Mouse (Mus musculus) CH12.LX (cell line): ENCODE data around the gene Nell1. TPM values are rescaled to one million over a fixed set of nuclear protein-coding genes. Genes with fewer than 3 reads are reported as not detected.

ENCODE experiments used
- DNase-seq: peaks from one replicate; pipeline ENCODE4 v3.0.0-alpha.2; 2013; ENCODE audit errors: extremely low read depth
- H3K27ac ChIP-seq: 2 replicates; pipeline ENCODE4 v1.5.1; 2012; ENCODE audit warnings: low read depth, mild to moderate bottlenecking, control low read depth, moderate library complexity; ENCODE audit not compliant: insufficient read depth
- H3K27me3 ChIP-seq: replicated peaks from 2 replicates; pipeline ENCODE3; 2012; ENCODE audit warnings: inconsistent platforms
- H3K36me3 ChIP-seq, 2 experiments: replicated peaks in 1 of 2; 2 replicates each; pipeline versions ENCODE3 to v1.6.1; 2012; ENCODE audit warnings: inconsistent platforms in 1 of 2, low read length in 1 of 2, mild to moderate bottlenecking in 1 of 2, mixed read lengths in 1 of 2, moderate library complexity in 1 of 2; ENCODE audit not compliant: control insufficient read depth in 1 of 2, insufficient read depth in 1 of 2
- H3K4me1 ChIP-seq, 2 experiments: 2 replicates each; pipeline ENCODE4 v1.6.1; 2012; ENCODE audit warnings: inconsistent platforms in 1 of 2, moderate library complexity in 1 of 2; ENCODE audit not compliant: insufficient read depth in 2 of 2, control insufficient read depth in 1 of 2
- H3K4me2 ChIP-seq: 2 replicates; pipeline ENCODE4 v1.6.1; 2012; ENCODE audit warnings: low read depth, mild to moderate bottlenecking, control low read depth; ENCODE audit not compliant: poor library complexity, insufficient read depth, severe bottlenecking
- H3K4me3 ChIP-seq, 3 experiments: fragments of 150-350 bp in 1 of 3; sonication (generic) in 1 of 3; replicated peaks in 1 of 3; 2 replicates each; pipeline versions ENCODE3 to v1.5.1; 2011 to 2012; ENCODE audit warnings: low read depth in 2 of 3, low read length in 2 of 3, mild to moderate bottlenecking in 2 of 3, moderate library complexity in 2 of 3, control low read depth in 1 of 3, improper control_type of control experiment in 1 of 3, inconsistent platforms in 1 of 3, mixed read lengths in 1 of 3; ENCODE audit not compliant: poor library complexity in 1 of 3
- H3K79me2 ChIP-seq: replicated peaks from 2 replicates; pipeline ENCODE4 v1.6.1; 2012; ENCODE audit warnings: mild to moderate bottlenecking, moderate library complexity; ENCODE audit not compliant: control insufficient read depth, poor library complexity, insufficient read depth, severe bottlenecking; ENCODE audit errors: extremely low read depth
- H3K9ac ChIP-seq: 2 replicates; pipeline ENCODE4 v1.6.1; 2012; ENCODE audit warnings: low read depth, mild to moderate bottlenecking, control low read depth, moderate library complexity; ENCODE audit not compliant: insufficient read depth
- H3K9me3 ChIP-seq: replicated peaks from 2 replicates; pipeline ENCODE3; 2012; ENCODE audit warnings: low read length, inconsistent platforms, mixed read lengths
- BHLHE40 ChIP-seq: IDR thresholded peaks from 2 replicates; pipeline ENCODE4 v1.6.1; 2011; ENCODE audit warnings: mild to moderate bottlenecking, low read depth, low read length, improper control_type of control experiment
- CHD1 ChIP-seq: IDR thresholded peaks from 2 replicates; pipeline ENCODE4 v1.6.1; 2012; ENCODE audit warnings: low read depth, low read length, improper control_type of control experiment, inconsistent platforms
- CHD2 ChIP-seq: IDR thresholded peaks from 2 replicates; pipeline ENCODE4 v1.6.1; 2011; ENCODE audit warnings: low read length, improper control_type of control experiment
- CTCF ChIP-seq, 2 experiments: IDR thresholded peaks in 1 of 2; conservative IDR thresholded peaks in 1 of 2; 2 replicates each; pipeline ENCODE4 v1.5.1; 2011 to 2012; ENCODE audit warnings: low read depth in 2 of 2, low read length in 2 of 2, improper control_type of control experiment in 1 of 2, inconsistent platforms in 1 of 2, mild to moderate bottlenecking in 1 of 2, moderate library complexity in 1 of 2
- E2F4 ChIP-seq: IDR thresholded peaks from 2 replicates; pipeline ENCODE4 v1.6.1; 2011; ENCODE audit warnings: low read depth, low read length, improper control_type of control experiment; ENCODE audit not compliant: insufficient replicate concordance
- ELF1 ChIP-seq: IDR thresholded peaks from 2 replicates; pipeline ENCODE4 v1.6.1; 2014; ENCODE audit warnings: low read depth, mild to moderate bottlenecking, inconsistent platforms, low read length, improper control_type of control experiment
- EP300 ChIP-seq: IDR thresholded peaks from 2 replicates; pipeline ENCODE4 v1.6.1; 2011; ENCODE audit warnings: low read length, improper control_type of control experiment
- ETS1 ChIP-seq: conservative IDR thresholded peaks from 2 replicates; pipeline ENCODE4 v1.6.1; 2012; ENCODE audit warnings: low read depth, mild to moderate bottlenecking, inconsistent platforms, low read length, improper control_type of control experiment, moderate library complexity
- HCFC1 ChIP-seq: IDR thresholded peaks from 2 replicates; pipeline ENCODE4 v1.6.1; 2012; ENCODE audit warnings: low read depth, mild to moderate bottlenecking, inconsistent platforms, low read length, improper control_type of control experiment
- JUN ChIP-seq: IDR thresholded peaks from 2 replicates; pipeline ENCODE4 v1.6.1; 2011; ENCODE audit warnings: low read depth, mild to moderate bottlenecking, low read length, improper control_type of control experiment, moderate library complexity; ENCODE audit not compliant: insufficient read depth
- KAT2A ChIP-seq: IDR thresholded peaks from 2 replicates; pipeline ENCODE4 v1.6.1; 2012; ENCODE audit warnings: low read length, improper control_type of control experiment, inconsistent platforms; ENCODE audit not compliant: insufficient replicate concordance
- MAFK ChIP-seq: IDR thresholded peaks from 2 replicates; pipeline ENCODE4 v1.6.1; 2011; ENCODE audit warnings: low read length, improper control_type of control experiment; ENCODE audit not compliant: insufficient replicate concordance
- MEF2A ChIP-seq: IDR thresholded peaks from 2 replicates; pipeline ENCODE4 v1.6.1; 2014; ENCODE audit warnings: low read depth, mild to moderate bottlenecking, inconsistent platforms, low read length, improper control_type of control experiment, borderline replicate concordance
- MXI1 ChIP-seq: IDR thresholded peaks from 2 replicates; pipeline ENCODE4 v1.6.1; 2011; ENCODE audit warnings: mild to moderate bottlenecking, low read depth, low read length, improper control_type of control experiment
- MYC ChIP-seq: IDR thresholded peaks from 2 replicates; pipeline ENCODE4 v1.6.1; 2011; ENCODE audit warnings: low read depth, mild to moderate bottlenecking, improper control_type of control experiment, low read length
- NRF1 ChIP-seq: IDR thresholded peaks from 2 replicates; pipeline ENCODE4 v1.6.1; 2014; ENCODE audit warnings: low read depth, mild to moderate bottlenecking, inconsistent platforms, low read length, improper control_type of control experiment, moderate library complexity
- POLR2A ChIP-seq: IDR thresholded peaks from 2 replicates; pipeline ENCODE4 v1.6.1; 2011; ENCODE audit warnings: low read depth, mild to moderate bottlenecking, improper control_type of control experiment, low read length
- POLR2AphosphoS2 ChIP-seq: IDR thresholded peaks from 2 replicates; pipeline ENCODE4 v1.6.1; 2011; ENCODE audit warnings: low read depth, low read length, improper control_type of control experiment
- RAD21 ChIP-seq: IDR thresholded peaks from 2 replicates; pipeline ENCODE4 v1.6.1; 2011; ENCODE audit warnings: low read depth, mild to moderate bottlenecking, low read length, improper control_type of control experiment, moderate library complexity
- SIN3A ChIP-seq: IDR thresholded peaks from 2 replicates; pipeline ENCODE4 v1.6.1; 2012; ENCODE audit warnings: low read length, improper control_type of control experiment, inconsistent platforms
- UBTF ChIP-seq: IDR thresholded peaks from 2 replicates; pipeline ENCODE4 v1.6.1; 2012; ENCODE audit warnings: low read depth, mild to moderate bottlenecking, inconsistent platforms, low read length, improper control_type of control experiment, moderate library complexity
- USF1 ChIP-seq: IDR thresholded peaks from 2 replicates; pipeline ENCODE4 v1.6.1; 2014; ENCODE audit warnings: low read depth, mild to moderate bottlenecking, inconsistent platforms, low read length, improper control_type of control experiment
- USF2 ChIP-seq: conservative IDR thresholded peaks from 2 replicates; pipeline ENCODE4 v1.6.1; 2011; ENCODE audit warnings: low read depth, low read length, improper control_type of control experiment
- ZMIZ1 ChIP-seq: IDR thresholded peaks from 2 replicates; pipeline ENCODE4 v1.6.1; 2012; ENCODE audit warnings: low read depth, mild to moderate bottlenecking, inconsistent platforms, low read length, improper control_type of control experiment
- ZNF384 ChIP-seq: IDR thresholded peaks from 2 replicates; pipeline ENCODE4 v1.6.1; 2012; ENCODE audit warnings: low read depth, low read length, improper control_type of control experiment, inconsistent platforms
- dilution Hi-C: fragments of 300-500 bp; cut with MboI; formaldehyde crosslinking; loops from 2 replicates; pipeline ENCODE4 v1.14.3; 2020; ENCODE audit warnings: low sequenced_read_pairs; ENCODE audit not compliant: extremely low pct_unique_long_range_greater_than_20kb, extremely low pct_ligation_motif_present
- in situ Hi-C: fragments of 300-500 bp; cut with MboI; formaldehyde crosslinking; loops from 3 replicates; pipeline ENCODE4 v1.14.3; 2019; ENCODE audit warnings: low sequenced_read_pairs, low pct_ligation_motif_present, low pct_unique_long_range_greater_than_20kb, mixed read lengths
- polyA plus RNA-seq: library from polyadenylated mRNA; unstranded; fragments of >175 nt; gene quantifications from 2 replicates; pipeline ENCODE4 v1.2.1, GENCODE M21; 2012; ENCODE audit warnings: low read depth; ENCODE audit not compliant: insufficient read length
- total RNA-seq, 2 experiments: library from RNA; depleted of rRNA; stranded (reverse); fragments of 300-350 nt in 1 of 2; fragments of >200 nt in 1 of 2; gene quantifications; 2 replicates each; pipeline ENCODE4 v1.2.3; 2012 to 2014

Gene Nell1
- total and polyA plus RNA-seq, 3 experiments, result not detected

- no peak overlapping the region for H3K9ac ChIP-seq
- dilution Hi-C loops (no loop called here), in situ Hi-C loops (no loop called here)
- no peaks in the 10 kb centered on the region for H3K4me1 ChIP-seq
- TF ChIP-seq POLR2AphosphoS2 (no peak), CHD2 (no peak), CTCF (conservative IDR thresholded peaks at IDR 0.05 in 1 of 2, IDR thresholded peaks at IDR 0.05 in 1 of 2; ENCODE audit: low read depth in 2 of 2, low read length in 2 of 2) (no peak), E2F4 (no peak), MEF2A (no peak), POLR2A (no peak), KAT2A (no peak), NRF1 (no peak), RAD21 (no peak), UBTF (no peak), HCFC1 (no peak), ZNF384 (no peak), MYC (no peak), JUN (no peak)
- H3K79me2 ChIP-seq, result no peaks in the 10 kb centered on the region
- DNase-seq, result no peak
- H3K4me2 ChIP-seq, result no peak overlapping the region
- no peaks in the 10 kb centered on the region for H3K27me3 ChIP-seq
- peaks cover 29% of the 10 kb centered on the region for H3K9me3 ChIP-seq
- no peak overlapping the region for H3K4me3 ChIP-seq
- H3K27ac ChIP-seq, result no peak overlapping the region
- H3K36me3 ChIP-seq, result no peaks in the 10 kb centered on the region
Measured at GRCm38 (mm10) chr7:50374876-50375275, 400.2 kb downstream of the Nell1 start.

GRCm38 (mm10) chr7:50410421-50410820 lies 435.8 kb downstream of the Nell1 start:
- Histone ChIP-seq H3K36me3 (no peaks in the 10 kb centered on the region), H3K9me3 (peaks cover 39% of the 10 kb centered on the region), H3K4me2 (no peak overlapping the region), H3K9ac (no peak overlapping the region), H3K79me2 (no peaks in the 10 kb centered on the region), H3K27ac (no peak overlapping the region), H3K4me1 (no peaks in the 10 kb centered on the region), H3K27me3 (no peaks in the 10 kb centered on the region), H3K4me3 (no peak overlapping the region)
- dilution Hi-C loops, result no loop called here
- in situ Hi-C loops, result no loop called here
- DNase-seq, result no peak
- no peak for TF ChIP-seq ELF1

GRCm38 (mm10) chr7:50419976-50420375 lies 445.3 kb downstream of the Nell1 start:
- H3K79me2 ChIP-seq, result no peaks in the 10 kb centered on the region

More at GRCm38 (mm10) chr7:50419976-50420375, 445.3 kb downstream of the Nell1 start:
- Histone ChIP-seq H3K36me3 (no peaks in the 10 kb centered on the region), H3K27me3 (no peaks in the 10 kb centered on the region), H3K4me2 (no peak overlapping the region), H3K9ac (no peak overlapping the region), H3K4me1 (no peaks in the 10 kb centered on the region), H3K4me3 (no peak overlapping the region), H3K9me3 (peaks cover 32% of the 10 kb centered on the region), H3K27ac (no peak overlapping the region)
- DNase-seq, result no peak
- dilution Hi-C loops, result no loop called here
- TF ChIP-seq ETS1, result no peak
- no peak for TF ChIP-seq USF1
- TF ChIP-seq RAD21, result no peak
- no peak for TF ChIP-seq HCFC1
- TF ChIP-seq POLR2A, result no peak
- TF ChIP-seq EP300, result no peak
- no peak for TF ChIP-seq BHLHE40
- no peak for TF ChIP-seq MYC
- no peak for TF ChIP-seq USF2
- no peak for TF ChIP-seq MAFK
- TF ChIP-seq POLR2AphosphoS2, result no peak
- TF ChIP-seq MEF2A, result no peak
- TF ChIP-seq SIN3A, result no peak
- TF ChIP-seq CHD1, result no peak
- TF ChIP-seq MXI1, result no peak
- no peak for TF ChIP-seq ELF1
- no peak for TF ChIP-seq CHD2
- no peak for TF ChIP-seq ZMIZ1
- in situ Hi-C loops, result no loop called here
